Mouse (Mus musculus): ENCODE data around the gene 0610010K14Rik.
A peak's percentile ranks its signal among the peaks of the same experiment; 100 is the strongest.

Gene 0610010K14Rik

GRCm38 (mm10) chr11:70237457-70238167 lies at the start of gene 0610010K14Rik:
TSS of gene 0610010K14Rik (minus strand) at chr11:70237914.
- peak; percentile 97 for DNase-seq (ENCODE audit: low read depth, low spot score)

- DNase-seq (ENCODE audit: low read depth, low spot score): no peak
Measured at GRCm38 (mm10) chr11:70285686-70286085, 48.0 kb upstream of the 0610010K14Rik start.

- DNase-seq (ENCODE audit: low read depth, low spot score): no peak
Measured at GRCm38 (mm10) chr11:70284757-70285156, 47.0 kb upstream of the 0610010K14Rik start.

- no peak for DNase-seq (ENCODE audit: low read depth, low spot score)
Measured at GRCm38 (mm10) chr11:70283666-70284065, 46.0 kb upstream of the 0610010K14Rik start.

GRCm38 (mm10) chr11:70280441-70280840 lies 42.7 kb upstream of the 0610010K14Rik start:
- no peak for DNase-seq (ENCODE audit: low read depth, low spot score)

GRCm38 (mm10) chr11:70278961-70279360 lies 41.2 kb upstream of the 0610010K14Rik start:
- no peak for DNase-seq (ENCODE audit: low read depth, low spot score)

GRCm38 (mm10) chr11:70271641-70272040 lies 33.9 kb upstream of the 0610010K14Rik start:
- no peak for DNase-seq (ENCODE audit: low read depth, low spot score)

- no peak for DNase-seq (ENCODE audit: low read depth, low spot score)
Measured at GRCm38 (mm10) chr11:70266405-70266804, 28.7 kb upstream of the 0610010K14Rik start.

- DNase-seq (ENCODE audit: low read depth, low spot score): no peak
Measured at GRCm38 (mm10) chr11:70265819-70266218, 28.1 kb upstream of the 0610010K14Rik start.

- no peak for DNase-seq (ENCODE audit: low read depth, low spot score)
Measured at GRCm38 (mm10) chr11:70265252-70265651, 27.5 kb upstream of the 0610010K14Rik start.

GRCm38 (mm10) chr11:70259035-70259434 lies 21.3 kb upstream of the 0610010K14Rik start:
- no peak for DNase-seq (ENCODE audit: low read depth, low spot score)

- peak; percentile 75 for DNase-seq (ENCODE audit: low read depth, low spot score)
Measured at GRCm38 (mm10) chr11:70254931-70255531, 17.3 kb upstream of the 0610010K14Rik start, which contains the start of gene Alox12. TSS of gene Alox12 (minus strand) at chr11:70255353.

GRCm38 (mm10) chr11:70254337-70254736 lies 16.6 kb upstream of the 0610010K14Rik start:
- DNase-seq (ENCODE audit: low read depth, low spot score): no peak

GRCm38 (mm10) chr11:70251853-70252252 lies 14.1 kb upstream of the 0610010K14Rik start:
- DNase-seq (ENCODE audit: low read depth, low spot score): no peak

GRCm38 (mm10) chr11:70250150-70250549 lies 12.4 kb upstream of the 0610010K14Rik start:
- no peak for DNase-seq (ENCODE audit: low read depth, low spot score)

GRCm38 (mm10) chr11:70247136-70247845 lies 9.6 kb upstream of the 0610010K14Rik start:
- DNase-seq (ENCODE audit: low read depth, low spot score): peak; percentile 79

- DNase-seq (ENCODE audit: low read depth, low spot score): no peak
Measured at GRCm38 (mm10) chr11:70242591-70242990, 4.9 kb upstream of the 0610010K14Rik start.

GRCm38 (mm10) chr11:70239541-70240279 lies 2.0 kb upstream of the 0610010K14Rik start, which contains the start of the genes Gm21988 and Rnasek:
TSS of gene Gm21988 (minus strand) at chr11:70239830.
TSS of gene Rnasek (minus strand) at chr11:70239842.
- peak; percentile 92 for DNase-seq (ENCODE audit: low read depth, low spot score)

GRCm38 (mm10) chr11:70238591-70239440 lies 1.1 kb upstream of the 0610010K14Rik start:
- no peak for DNase-seq (ENCODE audit: low read depth, low spot score)

GRCm38 (mm10) chr11:70236717-70237116 lies 997 bp downstream of the 0610010K14Rik start:
- DNase-seq (ENCODE audit: low read depth, low spot score): no peak
